Mouse (Mus musculus): Measurements from ENCODE around the gene Syngr1.

The Syngr1 gene

DNA sequence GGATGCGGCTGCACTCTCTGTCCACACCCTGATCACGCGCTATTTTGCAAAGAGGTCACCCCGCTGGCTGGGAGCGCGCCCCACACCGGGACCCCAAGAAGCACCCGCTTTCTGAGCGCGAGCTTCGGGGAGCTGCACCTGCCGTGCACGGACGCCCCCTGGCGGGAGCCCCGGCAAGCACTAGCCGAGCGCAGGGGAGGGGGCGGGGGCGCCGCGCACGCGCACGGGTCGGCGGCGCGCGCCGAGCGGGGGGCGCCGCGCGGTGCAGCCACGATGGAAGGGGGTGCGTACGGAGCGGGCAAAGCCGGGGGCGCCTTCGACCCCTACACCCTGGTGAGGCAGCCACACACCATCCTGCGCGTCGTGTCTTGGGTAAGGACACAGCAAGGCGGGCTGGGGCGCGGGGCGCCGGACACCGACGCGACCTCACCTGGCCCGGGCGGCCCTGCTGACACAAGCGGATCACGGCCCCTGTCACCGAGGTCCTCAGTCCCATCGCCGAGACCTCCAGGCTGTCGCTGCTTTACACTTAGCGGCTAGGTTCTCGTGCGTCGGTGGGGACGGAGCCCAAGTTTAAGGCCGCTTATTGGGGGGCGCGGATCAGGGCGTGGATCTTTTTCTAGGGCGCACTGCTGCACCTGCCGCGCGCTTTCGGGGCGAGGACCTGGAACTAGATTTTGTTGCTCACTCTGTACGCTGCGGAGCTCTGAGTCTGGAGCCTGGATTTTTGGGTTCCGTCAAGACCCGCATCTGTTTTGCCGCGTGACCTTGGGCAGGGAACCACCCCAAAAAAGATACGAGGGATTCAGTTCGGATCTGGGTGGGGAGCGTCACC lies at the start of gene Syngr1, which contains the start of gene Rpl3:
Gene Syngr1, plus strand, starts transcription at position 214 of the 835 bp plus-strand sequence.
Gene Rpl3, minus strand, starts transcription at position 748 of the 835 bp plus-strand sequence.
- peak; percentile 95 for DNase-seq

DNA sequence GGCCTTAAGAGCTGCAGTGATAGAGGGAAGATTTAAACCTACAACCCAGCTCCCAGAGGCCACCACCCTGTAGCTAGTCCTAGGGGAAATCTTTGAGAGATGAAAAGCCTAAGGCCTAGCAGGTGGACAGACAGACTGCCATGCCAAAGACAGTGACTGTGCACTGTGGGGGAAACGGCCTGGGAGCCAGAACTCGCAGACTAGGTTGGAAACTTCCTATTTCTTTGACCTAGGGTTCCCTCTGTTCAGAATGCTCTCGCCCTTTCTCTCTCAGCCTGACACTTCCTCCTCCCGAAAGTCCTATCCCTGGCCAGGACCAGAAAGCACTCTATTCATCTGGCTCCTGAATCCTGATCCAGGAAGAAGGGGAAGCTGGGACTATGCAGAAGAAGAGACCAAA lies 49.0 kb upstream of the Syngr1 start:
- no peak for DNase-seq

DNA sequence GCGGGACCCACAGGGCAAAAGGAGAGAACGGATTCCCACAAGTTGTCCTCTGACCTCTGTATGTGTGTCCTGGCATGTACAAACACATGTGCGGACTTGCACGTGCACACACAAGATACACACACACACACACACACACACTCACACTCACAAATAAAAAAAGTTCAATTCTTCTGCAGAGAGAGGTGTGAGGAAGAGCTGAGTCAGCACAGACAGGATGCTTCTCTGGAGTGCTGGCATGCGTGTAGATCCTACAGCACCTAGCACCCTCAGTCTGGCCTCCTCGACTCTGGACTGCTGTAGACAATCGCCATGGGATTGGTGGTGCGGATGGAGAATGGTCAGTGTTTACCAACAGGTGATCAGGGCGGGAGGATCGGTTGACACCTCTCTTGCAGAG lies 46.9 kb upstream of the Syngr1 start:
- no peak for DNase-seq

- DNase-seq: no peak
Measured at GRCm38 (mm10) chr15:80045749-80046148, 45.4 kb upstream of the Syngr1 start.

DNA sequence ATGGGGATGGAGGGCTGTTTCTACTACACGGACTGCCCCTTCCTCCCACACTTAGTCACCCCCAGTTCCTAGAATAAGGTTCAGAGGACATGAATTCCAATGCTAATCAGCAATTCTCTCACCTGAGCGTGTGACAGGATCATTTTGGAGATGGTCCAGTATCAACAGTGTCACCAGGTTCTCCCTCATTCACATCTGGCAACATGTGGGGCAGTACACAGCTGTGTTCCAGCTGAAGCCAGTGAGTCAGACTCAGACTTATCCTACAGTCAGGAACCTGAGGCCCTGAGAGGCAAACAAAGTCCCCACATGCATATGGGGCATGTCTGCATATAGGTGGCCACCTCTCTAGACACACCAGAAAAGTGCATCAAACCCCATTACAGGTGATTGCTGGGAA lies 43.9 kb upstream of the Syngr1 start:
- DNase-seq: no peak

DNA sequence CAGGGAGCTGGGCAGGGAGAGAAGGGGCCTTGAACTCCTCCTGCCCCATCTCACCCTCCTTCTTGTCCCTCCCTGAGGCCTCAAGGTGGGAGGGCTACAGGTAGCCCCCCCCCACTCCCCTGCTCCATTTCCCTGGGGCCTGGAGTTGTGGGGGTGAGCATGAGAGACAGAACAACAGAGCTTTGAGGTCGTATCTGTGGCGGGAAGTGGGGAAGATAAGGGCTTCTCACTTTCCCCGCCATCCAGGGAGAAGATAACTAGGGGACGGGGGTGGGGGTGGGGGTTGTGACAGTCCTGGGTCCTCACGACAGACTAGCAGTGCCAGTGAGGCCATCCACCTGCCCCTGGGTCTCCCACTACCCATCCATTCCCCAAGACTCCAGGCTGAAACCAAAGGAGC lies 43.2 kb upstream of the Syngr1 start:
- DNase-seq: no peak

- no peak for DNase-seq
Measured at GRCm38 (mm10) chr15:80050093-80050492, 41.0 kb upstream of the Syngr1 start.

DNA sequence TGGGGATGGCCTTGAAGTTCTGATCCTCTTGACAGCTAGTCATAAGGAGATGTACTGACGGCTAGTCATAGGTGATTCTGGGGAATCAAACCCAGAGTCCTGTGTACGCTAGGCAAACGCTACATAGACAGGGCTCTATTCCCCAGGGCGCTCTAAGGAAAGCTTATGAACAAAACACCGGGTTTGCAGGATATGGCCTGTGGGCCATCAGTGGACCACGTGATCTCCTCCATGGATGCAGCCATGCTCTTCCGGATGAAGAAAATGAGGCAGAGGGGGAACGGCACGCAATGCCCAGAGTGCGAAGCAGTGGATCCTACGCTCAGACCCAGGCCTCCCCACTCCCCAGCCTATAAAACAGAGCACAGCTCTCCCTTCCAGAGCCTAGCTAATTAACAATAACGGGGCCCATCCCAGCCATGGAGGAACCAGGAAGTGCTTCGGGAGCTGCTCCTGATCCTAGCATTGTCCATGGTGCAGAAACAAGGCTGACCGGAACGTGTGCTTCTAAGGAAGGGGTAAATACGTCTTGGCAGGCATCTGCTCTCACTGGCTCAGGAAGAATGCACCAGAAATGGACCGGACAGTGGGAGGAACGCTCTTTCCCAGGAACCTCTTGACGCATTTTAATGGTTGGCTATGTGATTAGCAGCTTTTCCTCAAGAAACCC lies 39.9 kb upstream of the Syngr1 start:
- no peak for DNase-seq

DNA sequence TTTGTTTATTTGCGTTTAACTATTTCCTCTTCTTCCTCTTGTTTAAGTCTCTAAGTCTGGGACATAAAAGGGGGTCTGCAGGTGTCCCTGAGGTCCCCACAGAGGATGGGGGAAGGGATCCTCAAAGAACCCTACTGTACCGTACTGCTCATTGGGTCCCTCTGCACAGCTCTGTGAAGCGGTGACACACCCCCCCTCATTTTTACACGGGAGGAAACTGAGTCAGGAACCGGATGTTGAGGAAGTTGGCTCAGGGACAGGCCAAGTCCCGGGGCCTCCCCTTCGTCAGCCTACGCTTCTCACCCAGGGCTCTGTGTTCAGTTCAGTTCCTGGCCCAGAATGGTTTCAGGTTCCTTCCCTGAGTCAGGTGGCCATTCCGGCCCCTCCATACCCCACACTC lies 39.4 kb upstream of the Syngr1 start:
- no peak for DNase-seq

DNA sequence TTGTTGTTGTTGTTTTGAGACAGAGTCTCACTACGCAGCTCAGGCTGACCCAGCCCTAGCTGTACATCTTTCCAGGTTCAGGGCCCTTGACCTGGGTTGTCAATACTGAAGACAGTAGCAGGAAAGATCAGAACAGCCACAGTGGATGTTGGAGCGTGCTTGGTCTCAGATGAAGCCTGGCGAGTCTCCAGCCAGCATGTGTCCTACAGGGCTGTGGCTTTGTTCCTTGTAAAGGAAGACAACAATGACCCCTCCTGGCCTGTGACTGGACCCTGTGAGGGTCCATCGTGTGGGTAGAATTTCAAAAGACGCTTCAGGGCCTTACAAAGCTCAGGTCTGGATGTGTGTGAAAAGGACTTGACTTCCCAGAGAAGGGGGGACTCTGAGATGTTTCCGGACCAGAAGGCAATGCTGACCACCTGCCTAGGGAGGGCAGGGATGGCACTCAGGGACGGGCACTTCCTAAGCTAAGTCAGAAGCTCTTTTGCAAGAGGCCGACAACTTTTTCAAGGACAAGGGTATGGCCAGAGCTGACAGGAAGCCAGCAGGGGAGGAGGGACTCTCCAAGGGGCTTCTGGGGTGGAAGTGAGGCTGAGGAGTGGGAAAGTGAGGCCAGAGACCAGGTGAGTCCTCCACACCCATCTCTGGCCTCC lies 37.6 kb upstream of the Syngr1 start:
- DNase-seq: peak; percentile 44 to 51

GRCm38 (mm10) chr15:80054034-80054710 lies 37.0 kb upstream of the Syngr1 start:
- no peak for DNase-seq

GRCm38 (mm10) chr15:80058151-80058550 lies 33.0 kb upstream of the Syngr1 start:
- DNase-seq: no peak

GRCm38 (mm10) chr15:80059606-80060005 lies 31.5 kb upstream of the Syngr1 start:
- DNase-seq: no peak

GRCm38 (mm10) chr15:80060356-80061070 lies 30.6 kb upstream of the Syngr1 start:
- DNase-seq: no peak

GRCm38 (mm10) chr15:80061071-80061550 lies 30.0 kb upstream of the Syngr1 start:
- DNase-seq: no peak

DNA sequence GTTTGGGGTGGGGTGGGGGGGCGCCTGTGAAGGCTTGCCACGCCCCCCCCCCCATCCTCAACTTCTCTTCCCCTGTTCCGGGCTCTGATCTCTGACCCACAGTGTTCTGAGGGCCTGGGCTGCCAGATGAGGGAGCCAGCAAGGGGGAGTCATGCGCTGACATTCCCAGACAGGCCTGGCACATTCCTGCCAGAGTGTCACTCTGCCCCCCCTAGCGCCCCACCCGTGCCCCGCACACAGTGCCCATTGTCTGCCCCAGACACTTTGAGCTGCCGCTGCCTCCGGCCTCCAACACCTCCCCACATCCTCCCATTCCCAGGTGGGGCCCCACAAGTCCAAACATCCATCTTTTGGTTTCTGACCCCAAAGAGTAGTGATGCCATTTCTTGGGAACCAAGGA lies 28.8 kb upstream of the Syngr1 start:
- no peak for DNase-seq

DNA sequence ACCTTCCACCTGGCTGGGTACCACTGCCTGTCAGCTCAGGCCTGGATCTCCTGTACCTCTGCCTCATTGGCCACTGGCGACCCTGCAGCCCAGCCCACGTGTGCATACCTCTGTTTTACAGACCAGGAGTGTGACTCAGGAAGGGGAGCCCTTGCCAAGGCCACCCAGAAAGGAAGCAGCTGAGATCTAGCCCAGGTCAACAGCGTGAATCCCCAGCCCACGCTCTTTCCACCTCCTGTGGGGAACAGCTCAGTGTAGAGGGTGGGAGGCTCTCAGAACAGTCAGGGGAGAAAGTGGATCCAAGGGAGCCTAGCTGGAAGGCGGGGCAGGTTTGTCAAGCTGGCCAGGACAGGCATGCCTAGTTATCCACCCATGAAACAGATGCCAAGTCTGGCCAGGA lies 28.3 kb upstream of the Syngr1 start:
- no peak for DNase-seq

DNA sequence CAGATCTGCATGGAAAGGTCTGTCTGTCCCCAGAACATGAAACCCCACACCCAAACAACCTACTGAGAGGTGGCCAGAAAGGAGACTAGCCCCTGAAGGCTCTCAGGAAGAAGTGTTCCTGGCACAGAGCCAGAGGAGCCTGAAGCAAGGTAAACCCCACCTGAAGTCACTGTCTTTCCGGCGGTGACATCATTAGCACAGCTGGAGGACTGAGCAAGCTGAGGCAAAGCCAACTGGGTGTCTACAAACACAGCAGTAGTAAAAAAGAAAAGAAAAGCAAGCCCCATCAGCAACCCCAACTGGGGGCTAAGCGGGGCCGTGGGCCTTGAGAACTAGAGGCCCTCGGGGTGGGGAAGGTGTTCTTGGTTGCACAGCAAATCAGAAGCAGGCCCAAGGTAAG lies 26.2 kb upstream of the Syngr1 start:
- DNase-seq: no peak

DNA sequence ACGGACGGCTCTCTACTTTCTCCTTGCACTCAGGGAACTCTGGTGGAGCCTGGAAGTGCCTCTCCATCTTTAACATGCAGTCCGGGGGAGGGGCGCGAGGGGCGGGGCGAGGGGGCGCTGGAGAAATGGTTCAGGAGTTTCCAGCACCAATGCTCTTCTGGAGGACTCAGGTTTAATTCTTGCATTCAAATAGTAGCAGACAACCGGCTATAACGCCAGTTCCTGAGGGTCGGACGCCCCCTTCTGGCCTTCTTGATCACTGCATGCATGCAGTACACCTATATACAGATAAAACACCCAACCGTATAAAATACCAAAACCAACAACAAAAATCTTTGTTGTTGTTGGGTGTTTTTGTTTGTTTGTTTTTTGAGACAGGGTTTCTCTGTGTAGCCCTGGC lies 25.7 kb upstream of the Syngr1 start:
- DNase-seq: peak; percentile 58 to 66

GRCm38 (mm10) chr15:80066538-80066937 lies 24.6 kb upstream of the Syngr1 start:
- DNase-seq: peak; percentile 42 to 56

DNA sequence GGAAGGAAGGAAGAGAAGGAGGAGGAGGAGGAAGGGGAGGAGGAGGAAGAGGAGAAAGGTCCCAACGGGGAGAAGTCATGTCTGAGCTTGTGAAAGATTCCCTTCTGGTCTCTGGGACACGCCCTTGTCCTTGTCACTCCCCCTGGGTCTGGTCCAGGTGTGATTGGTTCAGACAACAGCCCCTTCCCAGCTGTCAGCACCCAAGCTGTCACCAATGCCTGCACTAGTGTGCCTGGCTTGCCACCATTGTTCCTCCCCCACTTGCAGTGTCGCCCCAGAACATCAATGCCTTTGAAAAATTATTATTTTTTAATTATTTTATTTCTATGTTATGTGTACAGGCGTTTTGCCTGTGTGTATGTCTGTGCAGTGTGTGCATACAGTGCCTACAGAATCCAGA lies 22.0 kb upstream of the Syngr1 start:
- no peak for DNase-seq

DNA sequence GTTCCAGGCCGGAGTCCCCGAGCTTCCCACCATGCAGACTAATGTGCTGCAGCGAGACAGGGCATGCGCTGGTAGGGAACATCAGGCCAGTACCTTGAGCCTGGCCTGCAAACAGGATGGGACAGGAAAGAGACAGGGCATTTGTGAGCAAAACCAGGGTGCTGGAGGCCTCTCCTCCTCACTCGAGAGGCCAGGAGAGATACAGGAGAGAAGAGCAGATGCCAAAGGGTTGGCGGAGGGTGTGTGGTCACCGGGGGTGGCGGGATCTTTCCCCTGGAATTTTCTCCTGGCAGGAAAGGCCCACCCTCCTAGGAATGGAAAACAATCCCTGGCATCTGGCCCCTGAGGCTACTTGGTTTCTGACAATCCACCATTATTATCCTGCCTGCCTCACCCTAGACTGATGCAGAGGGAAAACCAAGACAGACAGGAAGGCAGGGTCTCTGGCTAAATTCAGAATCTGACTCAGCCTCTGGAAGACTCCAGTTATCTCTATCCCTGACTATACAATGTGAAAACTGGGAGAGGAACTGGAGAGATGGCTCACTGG lies 21.0 kb upstream of the Syngr1 start:
- DNase-seq: no peak
